Mouse (Mus musculus): Measurements from ENCODE around the gene Ano9. TPM values are rescaled to one million over a fixed set of nuclear protein-coding genes. Genes with fewer than 3 reads are reported as not detected.
A peak's percentile ranks its signal among the peaks of the same experiment; 100 is the strongest.

Gene Ano9
- total RNA-seq (2017) = not detected in 2 replicates

- ATAC-seq (replicated peaks; ENCODE audit: low read depth, poor library complexity, severe bottlenecking) = no peak
Measured at GRCm38 (mm10) chr7:141117636-141118035, at the start of gene Ano9. TSS of gene Ano9 (minus strand) at chr7:141117806.

- ATAC-seq (replicated peaks; ENCODE audit: low read depth, poor library complexity, severe bottlenecking) = no peak
Measured at GRCm38 (mm10) chr7:141164850-141165249, 47.2 kb upstream of the Ano9 start.

GRCm38 (mm10) chr7:141164397-141164796, 46.8 kb upstream of the Ano9 start:
- ATAC-seq (replicated peaks; ENCODE audit: low read depth, poor library complexity, severe bottlenecking) = no peak

GRCm38 (mm10) chr7:141155362-141155761, 37.8 kb upstream of the Ano9 start:
- ATAC-seq (replicated peaks; ENCODE audit: low read depth, poor library complexity, severe bottlenecking) = no peak

GRCm38 (mm10) chr7:141148639-141149038, 31.0 kb upstream of the Ano9 start:
- no peak for ATAC-seq (replicated peaks; ENCODE audit: low read depth, poor library complexity, severe bottlenecking)

GRCm38 (mm10) chr7:141147044-141147443, 29.4 kb upstream of the Ano9 start:
- ATAC-seq (replicated peaks; ENCODE audit: low read depth, poor library complexity, severe bottlenecking) = no peak

GRCm38 (mm10) chr7:141146043-141146595, 28.5 kb upstream of the Ano9 start:
- ATAC-seq (replicated peaks; ENCODE audit: low read depth, poor library complexity, severe bottlenecking) = peak; percentile 43; the same call in 1 of the 2 replicates

GRCm38 (mm10) chr7:141145403-141145802, 27.8 kb upstream of the Ano9 start:
- ATAC-seq (replicated peaks; ENCODE audit: low read depth, poor library complexity, severe bottlenecking) = no peak

- ATAC-seq (replicated peaks; ENCODE audit: low read depth, poor library complexity, severe bottlenecking) = peak; percentile 62
Measured at GRCm38 (mm10) chr7:141144650-141145049, 27.0 kb upstream of the Ano9 start.

- ATAC-seq (replicated peaks; ENCODE audit: low read depth, poor library complexity, severe bottlenecking) = no peak
Measured at GRCm38 (mm10) chr7:141143861-141144260, 26.3 kb upstream of the Ano9 start.

- peak; percentile 80 for ATAC-seq (replicated peaks; ENCODE audit: low read depth, poor library complexity, severe bottlenecking)
Measured at GRCm38 (mm10) chr7:141143112-141143511, 25.5 kb upstream of the Ano9 start.

GRCm38 (mm10) chr7:141141326-141141725, 23.7 kb upstream of the Ano9 start:
- ATAC-seq (replicated peaks; ENCODE audit: low read depth, poor library complexity, severe bottlenecking) = no peak

GRCm38 (mm10) chr7:141131904-141132755, 14.5 kb upstream of the Ano9 start:
- ATAC-seq (replicated peaks; ENCODE audit: low read depth, poor library complexity, severe bottlenecking) = peak; percentile 39; the same call in 1 of the 2 replicates

GRCm38 (mm10) chr7:141131024-141131820, 13.6 kb upstream of the Ano9 start:
- peak; percentile 94 for ATAC-seq (replicated peaks; ENCODE audit: low read depth, poor library complexity, severe bottlenecking)

GRCm38 (mm10) chr7:141123517-141123856, 5.9 kb upstream of the Ano9 start:
- no peak for ATAC-seq (replicated peaks; ENCODE audit: low read depth, poor library complexity, severe bottlenecking)

GRCm38 (mm10) chr7:141122689-141123516, 5.3 kb upstream of the Ano9 start:
- peak; percentile 96 for ATAC-seq (replicated peaks; ENCODE audit: low read depth, poor library complexity, severe bottlenecking)

- 0 out of 2 replicates have a peak, but pooled peaks have one; percentile 5 for ATAC-seq (replicated peaks; ENCODE audit: low read depth, poor library complexity, severe bottlenecking)
Measured at GRCm38 (mm10) chr7:141122245-141122644, 4.6 kb upstream of the Ano9 start, which contains the start of gene Ptdss2. TSS of gene Ptdss2 (plus strand) at chr7:141122382.

GRCm38 (mm10) chr7:141121051-141121531, 3.5 kb upstream of the Ano9 start:
- 0 out of 2 replicates have a peak, but pooled peaks have one; percentile 5 for ATAC-seq (replicated peaks; ENCODE audit: low read depth, poor library complexity, severe bottlenecking)

GRCm38 (mm10) chr7:141120605-141121004, 3.0 kb upstream of the Ano9 start:
- ATAC-seq (replicated peaks; ENCODE audit: low read depth, poor library complexity, severe bottlenecking) = no peak

- no peak for ATAC-seq (replicated peaks; ENCODE audit: low read depth, poor library complexity, severe bottlenecking)
Measured at GRCm38 (mm10) chr7:141119487-141119886, 1.9 kb upstream of the Ano9 start.
